Mouse (Mus musculus) kidney, embryonic 15.5 days (tissue): ENCODE measurements around the gene Glrx. TPM values are rescaled to one million over a fixed set of nuclear protein-coding genes. Genes with fewer than 3 reads are reported as not detected.
"Not testable (repeated sequence)": the region's sequence is repeated elsewhere in the genome, so short reads cannot be mapped to it uniquely, and the experiment has no call there.

Experiments
- ATAC-seq: fragments of 200-750 bp; cut with Nextera tagmentation; replicated peaks from 2 replicates; pipeline ENCODE4 v1.8.0; 2017; ENCODE audit warnings: moderate TSS enrichment; ENCODE audit not compliant: low FRiP score
- H3K27ac ChIP-seq: fragments of 300-500 bp; sonication (generic); 2 replicates; pipeline ENCODE4 v1.5.1; 2015; ENCODE audit warnings: mild to moderate bottlenecking, inconsistent platforms
- H3K27me3 ChIP-seq: fragments of 300-500 bp; sonication (generic); 2 replicates; pipeline ENCODE4 v1.6.1; 2015; ENCODE audit warnings: inconsistent platforms
- H3K36me3 ChIP-seq: fragments of 300-500 bp; sonication (generic); 2 replicates; pipeline ENCODE4 v1.6.1; 2015; ENCODE audit warnings: inconsistent platforms
- H3K4me1 ChIP-seq: fragments of 300-500 bp; sonication (generic); 2 replicates; pipeline ENCODE4 v1.6.1; 2015; ENCODE audit warnings: inconsistent platforms
- H3K4me2 ChIP-seq: fragments of 300-500 bp; sonication (generic); 2 replicates; pipeline ENCODE4 v1.6.1; 2015; ENCODE audit warnings: moderate library complexity, mild to moderate bottlenecking, inconsistent platforms
- H3K4me3 ChIP-seq: fragments of 300-500 bp; sonication (generic); replicated peaks from 2 replicates; pipeline ENCODE4 v1.5.1; 2015; ENCODE audit warnings: mild to moderate bottlenecking, inconsistent platforms
- H3K9ac ChIP-seq: fragments of 300-500 bp; sonication (generic); 2 replicates; pipeline ENCODE4 v1.6.1; 2015; ENCODE audit warnings: mild to moderate bottlenecking, inconsistent platforms
- H3K9me3 ChIP-seq: fragments of 300-500 bp; sonication (generic); replicated peaks from 2 replicates; pipeline ENCODE4 v1.6.1; 2016; ENCODE audit warnings: inconsistent platforms
- WGBS: fragments of 180-500 bp; shearing (Covaris S2); methylation state at CpG from one replicate; pipeline ENCODE4 v1.1.7; 2015; ENCODE audit warnings: mixed read lengths; 5-methylcytosine and 5-hydroxymethylcytosine counted together
- polyA plus RNA-seq: library from polyadenylated mRNA; unstranded; fragments of >200 nt; fragmentation: Nextera tagmentation; extraction: Ambion mirVana; gene quantifications from 2 replicates; pipeline ENCODE4 v1.2.1, GENCODE M21; 2015

Glrx gene
- polyA plus RNA-seq, 1 experiment from 2014 or later = 43.3 TPM

DNA sequence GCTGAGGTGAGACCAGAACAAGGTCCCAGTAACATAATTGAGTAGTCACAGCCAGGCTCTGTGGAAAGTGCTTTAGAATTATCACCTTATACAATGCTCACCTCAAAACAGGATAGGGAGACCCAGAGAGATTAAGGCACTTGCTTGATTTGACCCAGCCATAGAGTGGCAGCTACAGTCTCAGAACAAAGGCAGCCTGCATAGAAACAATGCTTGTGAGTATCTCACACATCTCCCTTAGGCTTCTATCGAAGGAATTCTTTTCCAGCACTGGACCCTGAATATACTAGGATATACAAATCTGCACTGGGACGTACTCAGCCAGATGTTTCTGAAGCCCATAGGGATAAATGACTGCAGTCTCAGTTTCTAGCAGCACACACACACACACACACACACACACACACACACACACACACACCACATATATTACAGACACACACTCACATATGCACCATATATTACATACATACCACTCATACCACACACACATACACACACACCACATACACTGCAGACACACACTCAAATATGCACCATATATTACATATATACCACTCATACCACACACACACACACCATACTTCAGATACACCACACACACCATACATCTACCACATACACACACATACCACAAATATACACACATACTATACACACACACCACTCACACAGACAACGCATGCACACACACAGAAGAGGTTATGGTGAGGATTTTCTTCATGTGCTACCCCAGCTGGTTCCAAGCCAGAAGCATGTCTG lies 20.5 kb upstream of the Glrx start:
- Histone ChIP-seq H3K4me2 (no peak overlapping the region), H3K27ac (no peak overlapping the region), H3K9ac (no peak overlapping the region), H3K4me3 (no peak overlapping the region), H3K4me1 (no peaks in the 10 kb centered on the region), H3K36me3 (no peaks in the 10 kb centered on the region), H3K27me3 (no peaks in the 10 kb centered on the region), H3K9me3 (no peaks in the 10 kb centered on the region)
- no peak for ATAC-seq
- 84% methylated on average over 3 of the region's 3 CpGs for WGBS

DNA sequence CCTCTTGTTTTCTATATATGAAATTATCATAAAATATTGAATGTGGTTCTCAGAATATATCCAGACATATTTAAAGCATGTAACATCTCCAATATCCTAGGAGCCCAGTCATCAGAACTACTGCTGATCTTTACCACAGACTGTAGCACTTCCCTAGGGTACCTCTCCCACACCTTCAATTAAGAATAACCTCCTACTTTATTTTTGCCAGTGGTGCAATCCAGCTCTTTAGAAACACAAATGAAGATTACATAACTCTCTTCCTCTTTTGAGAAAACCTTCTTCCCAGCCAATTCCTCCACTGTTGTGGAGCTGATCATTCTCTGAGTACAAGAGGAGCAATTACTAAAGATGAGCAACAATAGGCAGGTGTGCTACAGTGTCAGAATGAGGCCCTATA lies 19.8 kb upstream of the Glrx start:
- no peak overlapping the region for H3K27ac ChIP-seq
- no peak overlapping the region for H3K4me3 ChIP-seq
- no peaks in the 10 kb centered on the region for H3K27me3 ChIP-seq
- H3K4me2 ChIP-seq = no peak overlapping the region
- no peaks in the 10 kb centered on the region for H3K9me3 ChIP-seq
- no peak overlapping the region for H3K9ac ChIP-seq
- no peaks in the 10 kb centered on the region for H3K4me1 ChIP-seq
- H3K36me3 ChIP-seq = no peaks in the 10 kb centered on the region
- no peak for ATAC-seq

DNA sequence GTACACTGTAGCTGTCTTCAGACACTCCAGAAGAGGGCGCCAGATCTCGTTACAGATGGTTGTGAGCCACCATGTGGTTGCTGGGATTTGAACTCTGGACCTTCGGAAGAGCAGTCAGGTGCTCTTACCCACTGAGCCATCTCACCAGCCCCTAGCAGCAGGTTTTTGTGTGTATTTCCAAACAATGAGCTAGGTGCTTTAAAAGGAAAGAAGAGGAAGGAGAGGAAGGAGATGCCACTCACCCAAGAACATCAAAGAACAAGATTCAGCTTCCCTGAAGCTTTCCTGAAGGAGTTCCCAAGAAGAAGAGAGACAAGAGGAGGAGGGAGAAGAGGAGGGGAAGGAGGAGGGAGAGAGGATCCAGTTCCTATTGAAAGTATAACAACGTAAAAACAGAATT lies 17.3 kb upstream of the Glrx start:
- ATAC-seq, H3K4me3 ChIP-seq, H3K36me3 ChIP-seq, H3K4me1 ChIP-seq, H3K27me3 ChIP-seq, H3K4me2 ChIP-seq, H3K9ac ChIP-seq, H3K9me3 ChIP-seq, H3K27ac ChIP-seq: not testable (repeated sequence)
- 85% methylated on average over 4 of the region's 4 CpGs for WGBS

DNA sequence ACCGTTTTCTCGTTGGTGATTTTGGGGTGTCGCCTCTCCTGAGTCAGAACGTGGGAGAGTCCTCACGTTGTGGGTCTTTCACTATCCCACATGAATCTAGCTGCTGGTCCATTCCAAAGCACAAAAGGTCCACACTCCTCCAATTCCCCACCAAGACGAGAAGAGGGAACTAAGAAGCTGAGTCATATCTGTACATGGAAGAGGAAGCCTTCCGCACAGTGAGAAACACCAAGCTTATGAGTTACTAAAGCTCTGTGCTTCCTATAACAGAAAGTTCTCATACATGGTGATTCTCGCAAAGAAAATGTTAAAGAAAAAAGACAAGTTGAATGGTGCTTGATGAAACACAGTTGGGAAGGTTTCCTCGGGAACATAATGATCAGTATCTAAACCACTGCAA lies 16.5 kb upstream of the Glrx start:
- Histone ChIP-seq H3K9me3 (no peaks in the 10 kb centered on the region), H3K9ac (no peak overlapping the region), H3K4me3 (no peak overlapping the region), H3K36me3 (no peaks in the 10 kb centered on the region), H3K27me3 (no peaks in the 10 kb centered on the region), H3K27ac (no peak overlapping the region), H3K4me2 (no peak overlapping the region), H3K4me1 (no peaks in the 10 kb centered on the region)
- WGBS = 90% methylated on average over 9 of the region's 9 CpGs
- no peak for ATAC-seq

DNA sequence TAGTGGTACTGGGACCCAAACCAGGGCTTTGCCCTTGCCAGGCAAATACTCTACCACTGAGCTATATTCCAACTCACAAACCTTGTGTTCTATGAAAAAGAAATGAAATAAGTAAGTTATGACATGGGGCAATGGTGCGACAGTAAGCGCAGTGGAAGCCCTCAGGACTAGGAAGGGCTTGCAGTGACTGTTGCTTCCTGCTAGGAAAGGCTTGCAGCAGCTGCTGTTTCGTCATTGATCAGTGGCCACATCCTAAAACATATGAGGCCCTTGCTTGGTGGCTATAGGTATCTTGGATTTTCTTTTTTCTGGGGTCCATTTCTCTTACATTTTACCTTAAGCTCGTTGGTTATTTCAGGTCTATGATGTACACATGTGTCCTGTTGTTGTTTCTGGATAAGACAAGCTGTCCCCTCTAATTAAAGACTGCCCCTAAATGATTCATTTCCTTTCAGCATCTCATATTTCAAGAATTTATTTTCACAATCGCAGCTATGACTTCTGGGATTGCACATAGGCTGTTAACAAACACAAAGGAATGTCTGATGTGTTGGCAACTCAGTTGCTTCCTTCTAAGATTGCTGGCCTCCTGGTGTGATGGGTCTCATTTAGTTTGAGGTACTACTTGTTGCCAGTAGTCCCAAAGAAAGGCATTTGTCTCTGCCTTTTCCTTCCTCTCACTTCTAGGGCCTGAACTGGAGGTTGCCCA lies 14.9 kb upstream of the Glrx start:
- no peaks in the 10 kb centered on the region for H3K4me1 ChIP-seq
- ATAC-seq = no peak
- H3K4me3 ChIP-seq = no peak overlapping the region
- H3K9me3 ChIP-seq = no peaks in the 10 kb centered on the region
- no peak overlapping the region for H3K4me2 ChIP-seq
- no peaks in the 10 kb centered on the region for H3K36me3 ChIP-seq
- no peak overlapping the region for H3K9ac ChIP-seq
- no peaks in the 10 kb centered on the region for H3K27me3 ChIP-seq
- 71% methylated on average over 5 of the region's 5 CpGs for WGBS
- H3K27ac ChIP-seq = no peak overlapping the region

DNA sequence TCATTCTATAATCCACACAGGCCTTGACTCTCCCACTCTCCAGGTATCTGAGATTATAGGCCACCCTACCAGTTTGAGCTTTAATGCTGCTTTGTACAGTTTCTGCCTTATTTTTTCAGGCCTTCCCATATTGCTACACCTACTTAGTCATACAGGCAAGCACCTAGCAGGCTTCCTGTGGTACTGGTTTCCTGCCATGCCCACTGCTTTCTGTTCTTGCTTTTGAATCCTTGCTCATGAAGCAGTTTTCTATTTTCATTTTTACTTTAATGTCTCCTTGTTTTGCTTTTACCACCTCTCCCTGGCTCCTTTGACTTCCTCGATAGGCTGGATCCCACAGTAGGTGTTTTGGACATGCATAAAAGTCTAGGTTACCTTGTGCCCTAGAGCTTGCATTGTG lies 14.3 kb upstream of the Glrx start:
- no peaks in the 10 kb centered on the region for H3K9me3 ChIP-seq
- H3K4me3 ChIP-seq = no peak overlapping the region
- no peaks in the 10 kb centered on the region for H3K36me3 ChIP-seq
- no peak for ATAC-seq
- 88% methylated on average over 1 of the region's 1 CpGs for WGBS
- no peaks in the 10 kb centered on the region for H3K27me3 ChIP-seq
- H3K4me1 ChIP-seq = no peaks in the 10 kb centered on the region
- H3K9ac ChIP-seq = no peak overlapping the region
- no peak overlapping the region for H3K27ac ChIP-seq
- H3K4me2 ChIP-seq = no peak overlapping the region

DNA sequence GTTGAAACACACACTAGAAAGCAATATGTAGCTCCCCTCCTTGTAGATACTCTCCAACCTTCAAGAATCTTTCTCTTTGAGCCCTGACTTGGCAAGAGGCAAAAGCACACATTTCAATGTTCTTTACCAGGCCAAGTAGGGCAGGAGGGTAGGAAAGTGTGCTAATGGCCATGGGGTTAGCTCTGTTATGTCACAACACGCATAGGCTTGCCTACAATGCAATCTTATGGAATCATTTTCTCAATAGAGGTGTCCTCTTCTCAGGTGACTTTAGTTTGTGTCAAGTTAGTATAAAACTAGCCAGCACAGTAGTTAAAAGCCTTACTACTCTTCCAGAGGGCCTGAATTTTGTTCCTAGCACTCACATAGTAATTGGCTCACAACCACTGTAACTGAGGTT lies 9.0 kb upstream of the Glrx start:
- H3K9me3 ChIP-seq = no peaks in the 10 kb centered on the region
- 98% methylated on average over 1 of the region's 1 CpGs for WGBS
- no peak for ATAC-seq

DNA sequence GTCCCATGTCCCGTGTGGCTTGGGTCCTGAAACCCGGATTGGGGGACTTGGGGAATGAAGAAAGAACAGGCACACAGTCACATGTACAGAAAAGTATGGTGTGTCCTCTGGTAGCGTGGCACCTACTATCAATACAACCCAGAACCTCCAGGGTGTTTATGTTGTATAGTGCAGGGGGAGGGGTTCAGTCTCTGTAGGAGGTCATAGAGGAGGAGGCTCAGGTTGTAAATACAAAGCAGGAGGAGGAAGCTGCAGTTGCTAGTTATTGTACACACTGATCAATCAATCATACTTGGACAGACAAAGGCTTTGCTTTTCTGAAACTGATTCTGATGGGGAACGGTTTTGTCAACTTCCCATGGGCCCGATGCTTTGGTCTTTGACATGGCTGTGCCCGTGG lies 8.0 kb upstream of the Glrx start:
- no peak overlapping the region for H3K4me2 ChIP-seq
- no peak for ATAC-seq
- H3K4me3 ChIP-seq = no peak overlapping the region
- H3K4me1 ChIP-seq = no peaks in the 10 kb centered on the region
- H3K27ac ChIP-seq = no peak overlapping the region
- no peak overlapping the region for H3K9ac ChIP-seq
- WGBS = 79% methylated on average over 6 of the region's 6 CpGs
- no peaks in the 10 kb centered on the region for H3K27me3 ChIP-seq
- H3K36me3 ChIP-seq = no peaks in the 10 kb centered on the region
- no peaks in the 10 kb centered on the region for H3K9me3 ChIP-seq

More for the DNA sequence above, 9.0 kb upstream of the Glrx start:
- no peak overlapping the region for H3K27ac ChIP-seq
- H3K9ac ChIP-seq = no peak overlapping the region
- H3K36me3 ChIP-seq = no peaks in the 10 kb centered on the region
- no peak overlapping the region for H3K4me2 ChIP-seq
- H3K4me3 ChIP-seq = no peak overlapping the region
- no peaks in the 10 kb centered on the region for H3K27me3 ChIP-seq
- no peaks in the 10 kb centered on the region for H3K4me1 ChIP-seq

DNA sequence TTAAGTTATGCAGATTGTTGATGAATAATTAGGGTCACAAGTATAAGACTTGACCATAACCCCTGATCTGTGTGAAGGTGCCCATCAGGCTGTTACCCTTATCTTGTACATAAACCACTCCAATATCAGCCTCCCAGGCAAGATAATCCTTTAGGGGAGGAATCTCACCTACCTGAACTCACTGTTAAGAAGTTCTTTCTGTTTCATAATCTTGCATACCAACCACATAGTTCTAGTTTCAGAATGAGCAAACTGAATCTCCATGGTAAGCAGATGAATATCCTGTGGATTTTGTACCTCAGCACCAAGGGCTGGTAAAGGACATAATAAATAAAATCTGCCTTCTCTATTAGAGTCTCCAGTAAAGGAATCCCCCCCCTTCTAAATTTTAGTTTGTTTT lies 7.0 kb upstream of the Glrx start:
- Histone ChIP-seq H3K4me2 (no peak overlapping the region), H3K27me3 (no peaks in the 10 kb centered on the region), H3K9me3 (no peaks in the 10 kb centered on the region), H3K9ac (no peak overlapping the region), H3K4me3 (no peak overlapping the region), H3K4me1 (no peaks in the 10 kb centered on the region), H3K27ac (no peak overlapping the region), H3K36me3 (no peaks in the 10 kb centered on the region)
- no peak for ATAC-seq

DNA sequence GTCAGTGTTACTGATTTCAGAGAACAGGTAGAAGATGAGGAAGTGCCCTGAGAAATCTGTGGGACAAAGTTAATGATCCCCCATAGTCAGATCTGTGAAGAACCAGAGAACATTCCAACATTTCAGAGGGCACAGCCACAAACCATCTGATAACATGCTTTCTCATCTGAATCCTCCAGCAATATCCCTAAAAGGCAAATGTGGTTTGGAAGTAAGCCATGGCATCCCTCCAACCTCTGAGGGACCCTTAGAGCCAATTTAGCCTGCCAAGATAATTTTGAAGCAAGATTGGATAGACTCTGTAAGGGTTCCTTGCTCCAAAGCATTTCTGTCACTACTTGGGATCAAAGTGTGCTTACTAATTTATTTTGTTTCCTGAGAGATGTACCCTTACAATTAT lies 6.2 kb upstream of the Glrx start:
- ATAC-seq = no peak
- no peaks in the 10 kb centered on the region for H3K9me3 ChIP-seq
- H3K27ac ChIP-seq = no peak overlapping the region
- no peak overlapping the region for H3K4me3 ChIP-seq
- no peak overlapping the region for H3K4me2 ChIP-seq
- no peaks in the 10 kb centered on the region for H3K27me3 ChIP-seq
- no peaks in the 10 kb centered on the region for H3K36me3 ChIP-seq
- H3K4me1 ChIP-seq = no peaks in the 10 kb centered on the region
- no peak overlapping the region for H3K9ac ChIP-seq

DNA sequence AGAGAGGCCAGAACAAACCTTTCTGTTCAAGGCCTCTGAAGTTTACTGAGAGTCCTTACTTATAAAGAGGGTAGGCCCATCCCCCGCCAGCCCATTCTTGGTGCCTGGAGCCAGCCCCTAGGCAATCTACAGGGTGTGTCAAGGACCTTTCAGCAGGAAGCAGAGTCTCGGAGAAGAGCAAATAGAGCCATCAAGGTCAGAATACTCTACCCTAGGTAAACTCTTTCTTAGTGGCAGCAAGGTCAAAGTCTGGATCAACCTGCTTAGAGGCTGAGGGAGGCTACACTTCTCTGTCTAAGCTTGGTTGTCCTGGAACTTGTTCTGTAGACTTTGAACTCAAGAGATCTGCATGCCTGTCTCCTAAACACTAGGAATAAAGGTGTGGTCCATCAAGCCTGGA lies 4.2 kb upstream of the Glrx start:
- no peak overlapping the region for H3K4me3 ChIP-seq
- 68% methylated on average over 2 of the region's 2 CpGs for WGBS
- no peak overlapping the region for H3K9ac ChIP-seq
- no peak overlapping the region for H3K27ac ChIP-seq
- no peaks in the 10 kb centered on the region for H3K36me3 ChIP-seq
- H3K27me3 ChIP-seq = no peaks in the 10 kb centered on the region
- no peak overlapping the region for H3K4me2 ChIP-seq
- no peaks in the 10 kb centered on the region for H3K9me3 ChIP-seq
- peaks cover 10% of the 10 kb centered on the region for H3K4me1 ChIP-seq
- no peak for ATAC-seq

DNA sequence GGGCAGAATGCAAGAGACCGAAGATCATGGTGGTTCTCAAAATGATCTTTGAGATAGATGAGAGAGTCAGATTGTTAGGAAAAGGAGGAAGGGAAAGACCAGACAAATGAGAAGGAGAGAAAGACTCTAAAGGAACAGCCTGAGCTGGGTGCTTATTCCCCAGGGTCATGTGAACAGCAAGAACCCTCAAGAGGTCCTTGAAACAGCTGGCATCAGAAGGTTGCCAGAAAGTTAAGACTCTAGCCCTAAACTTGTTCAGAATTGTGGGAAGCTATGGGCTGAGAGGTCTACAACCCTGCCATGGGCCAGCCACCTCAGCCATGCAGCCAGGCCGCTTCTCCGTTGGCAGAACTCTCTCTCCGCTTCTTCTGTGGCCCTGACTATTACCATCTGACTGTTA lies 1.2 kb upstream of the Glrx start:
- H3K9ac ChIP-seq = no peak overlapping the region
- H3K4me1 ChIP-seq = peaks cover 26% of the 10 kb centered on the region
- 94% methylated on average over 4 of the region's 4 CpGs for WGBS
- H3K27me3 ChIP-seq = no peaks in the 10 kb centered on the region
- ATAC-seq = no peak
- no peak overlapping the region for H3K4me2 ChIP-seq
- H3K36me3 ChIP-seq = no peaks in the 10 kb centered on the region
- H3K4me3 ChIP-seq = no peak overlapping the region
- no peak overlapping the region for H3K27ac ChIP-seq
- H3K9me3 ChIP-seq = no peaks in the 10 kb centered on the region
